In genomic region chr17:10840148-10840707, GRCm38 (mm10) we compare ENCODE assay signal across 8 mouse cellular contexts. TPM values are rescaled to one million over a fixed set of nuclear protein-coding genes. Genes with fewer than 3 reads are reported as not detected.
A peak's percentile ranks its signal among the peaks of the same experiment; 100 is the strongest.
DNase-seq lines count a peak whose midpoint lies in the region; ATAC-seq and TF ChIP-seq lines count a peak whose summit lies in the region.

TSS of gene Pacrg (minus strand) at chr17:10840311.
TSS of gene Prkn (plus strand) at chr17:10840384.

- peaks cover 10% of the 10 kb centered on the region for H3K4me1 ChIP-seq in bone marrow macrophage, adult 2 months (ENCODE audit: control insufficient read depth, insufficient read depth, low read length)
- H3K4me1 ChIP-seq in embryonic fibroblast, embryonic 13.5 days (ENCODE audit: control insufficient read depth, insufficient read depth, low read length), result peaks cover 2% of the 10 kb centered on the region; the same call in 1 of the 2 replicates
- no peaks in the 10 kb centered on the region for H3K4me1 ChIP-seq in kidney, embryonic 14.5 days (ENCODE audit: control insufficient read depth, insufficient read depth, low read length)
- H3K4me1 ChIP-seq in limb, embryonic 15.5 days, result peaks cover 7% of the 10 kb centered on the region; the same call in 1 of the 2 replicates

- no peak for TF ChIP-seq CTCF in bone marrow macrophage, adult 2 months (IDR thresholded peaks at IDR 0.05; ENCODE audit: low read depth, low read length)
- TF ChIP-seq CTCF in embryonic fibroblast, embryonic 13.5 days (IDR thresholded peaks at IDR 0.05; ENCODE audit: borderline replicate concordance, insufficient read depth, low read length), result no peak

- TF ChIP-seq POLR2A in bone marrow macrophage, adult 2 months (IDR thresholded peaks at IDR 0.05; ENCODE audit: borderline replicate concordance, low read depth, low read length), result no peak
- TF ChIP-seq POLR2A in embryonic fibroblast, embryonic 13.5 days (IDR thresholded peaks at IDR 0.05; ENCODE audit: low read depth, low read length), result peak; percentile 58

- no peaks in the 10 kb centered on the region for H3K9me3 ChIP-seq in kidney, embryonic 14.5 days (ENCODE audit: control insufficient read depth, low read length)
- no peaks in the 10 kb centered on the region for H3K9me3 ChIP-seq in limb, embryonic 15.5 days

- peak within 1 kb of the TSS; percentile 78 for H3K27ac ChIP-seq in bone marrow macrophage, adult 2 months (ENCODE audit: insufficient read depth, low read depth, low read length)
- no peak within 1 kb of the TSS for H3K27ac ChIP-seq in embryonic fibroblast, embryonic 13.5 days (ENCODE audit: insufficient read depth, low read length)
- H3K27ac ChIP-seq in kidney, embryonic 14.5 days (ENCODE audit: low read depth, low read length), result peak within 1 kb of the TSS; percentile 48
- H3K27ac ChIP-seq in limb, embryonic 15.5 days, result peak within 1 kb of the TSS; percentile 57; the same call in 1 of the 2 replicates

- H3K9ac ChIP-seq in kidney, embryonic 14.5 days (ENCODE audit: low read depth, low read length), result peak within 1 kb of the TSS; percentile 70
- H3K9ac ChIP-seq in limb, embryonic 15.5 days, result peak within 1 kb of the TSS; percentile 68

- H3K27me3 ChIP-seq in kidney, embryonic 14.5 days (ENCODE audit: control insufficient read depth, insufficient read depth, low read length), result no peaks in the 10 kb centered on the region
- H3K27me3 ChIP-seq in limb, embryonic 15.5 days, result no peaks in the 10 kb centered on the region

- ATAC-seq in kidney, embryonic 14.5 days (ENCODE audit: low FRiP score, low TSS enrichment), result peak; percentile 98
- peak; percentile 95 for ATAC-seq in limb, embryonic 15.5 days (ENCODE audit: insufficient number of reproducible peaks, low FRiP score, low TSS enrichment, low read depth)

- peak within 1 kb of the TSS; percentile 78 for H3K4me2 ChIP-seq in kidney, embryonic 14.5 days (replicated peaks; ENCODE audit: low read depth, low read length)
- peak within 1 kb of the TSS; percentile 81 for H3K4me2 ChIP-seq in limb, embryonic 15.5 days

- no peaks in the 10 kb centered on the region for H3K36me3 ChIP-seq in kidney, embryonic 14.5 days (ENCODE audit: control insufficient read depth, insufficient read depth, low read length)
- H3K36me3 ChIP-seq in limb, embryonic 15.5 days, result no peaks in the 10 kb centered on the region

- WGBS in kidney, embryonic 14.5 days, result under 1% methylated on average over 46 of the region's 58 CpGs
- WGBS in limb, embryonic 15.5 days, result under 1% methylated on average over 54 of the region's 58 CpGs

- DNase-seq in A20 (ENCODE audit: low read depth, low spot score), result peak; percentile 92
- peak; percentile 97 to 98 for DNase-seq in heart, adult 9 months (ENCODE audit: low spot score in 2 of 2)
- peak; percentile 93 to 94 for DNase-seq in monocyte, adult 2 months (ENCODE audit: low read depth in 1 of 2, low spot score in 2 of 2)
- peak; percentile 95 to 96 for DNase-seq in spleen, postnatal 36 days (ENCODE audit: low spot score in 2 of 2)

- peak within 1 kb of the TSS; percentile 64 for H3K4me3 ChIP-seq in bone marrow macrophage, adult 2 months (ENCODE audit: insufficient read depth, low read length)
- peak within 1 kb of the TSS; percentile 64 for H3K4me3 ChIP-seq in embryonic fibroblast, embryonic 13.5 days (ENCODE audit: insufficient read depth, low read length)
- peak within 1 kb of the TSS; percentile 81 for H3K4me3 ChIP-seq in kidney, embryonic 14.5 days (ENCODE audit: low read length)
- H3K4me3 ChIP-seq in limb, embryonic 15.5 days, result peak within 1 kb of the TSS; percentile 79

RNA-seq across cellular contexts. Expression of gene Pacrg, which starts in this region (rescaled TPM):
- polyA plus RNA-seq in bone marrow macrophage, adult 2 months (2012; ENCODE audit: insufficient read depth, insufficient read length, missing spikeins), result 2.8 and 3.2 TPM in 2 replicates
- polyA plus RNA-seq in embryonic fibroblast, embryonic 13.5 days (2011; ENCODE audit: insufficient read length, low read depth, missing spikeins), result 0.58 and 0.82 TPM in 2 replicates
- 1.7 and 2.0 TPM in 2 replicates for polyA plus RNA-seq in kidney, embryonic 14.5 days (2014; fragmentation: Nextera tagmentation; extraction: Ambion mirVana)
- 1.1 and 1.2 TPM in 2 replicates for polyA plus RNA-seq in limb, embryonic 15.5 days (2015; fragmentation: Nextera tagmentation; extraction: Ambion mirVana)

RNA-seq across cellular contexts. Expression of gene Prkn, which starts in this region (rescaled TPM):
- polyA plus RNA-seq in bone marrow macrophage, adult 2 months (2012; ENCODE audit: insufficient read depth, insufficient read length, missing spikeins), result 9.9 and 11.9 TPM in 2 replicates
- 0.62 and 0.70 TPM in 2 replicates for polyA plus RNA-seq in embryonic fibroblast, embryonic 13.5 days (2011; ENCODE audit: insufficient read length, low read depth, missing spikeins)
- 1.3 and 2.2 TPM in 2 replicates for polyA plus RNA-seq in kidney, embryonic 14.5 days (2014; fragmentation: Nextera tagmentation; extraction: Ambion mirVana)
- 2.6 and 3.5 TPM in 2 replicates for polyA plus RNA-seq in limb, embryonic 15.5 days (2015; fragmentation: Nextera tagmentation; extraction: Ambion mirVana)
